Mouse (Mus musculus): ENCODE results near the gene Apip.

Apip gene

DNA sequence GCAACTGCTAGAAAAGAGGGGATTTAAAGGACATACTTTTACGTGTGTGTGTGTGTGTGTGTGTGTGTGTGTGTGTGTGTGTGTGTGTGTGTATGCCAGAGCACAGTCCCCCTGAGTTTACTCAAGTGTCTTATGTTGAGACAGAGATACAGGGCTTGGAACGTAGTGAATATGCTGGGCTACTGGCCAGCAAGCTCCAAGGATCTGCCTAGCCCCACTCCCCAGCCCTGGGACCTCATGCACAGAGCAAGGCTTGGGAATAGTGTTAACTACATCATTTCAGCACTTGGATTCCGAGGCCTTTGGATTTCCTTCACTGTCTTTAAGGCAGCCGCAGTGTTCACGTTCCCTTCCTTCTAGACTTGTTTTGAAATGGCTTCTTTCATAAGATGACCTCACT, 29.1 kb downstream of the Apip start:
- no peak for DNase-seq (ENCODE audit: low spot score in 2 of 2)

DNA sequence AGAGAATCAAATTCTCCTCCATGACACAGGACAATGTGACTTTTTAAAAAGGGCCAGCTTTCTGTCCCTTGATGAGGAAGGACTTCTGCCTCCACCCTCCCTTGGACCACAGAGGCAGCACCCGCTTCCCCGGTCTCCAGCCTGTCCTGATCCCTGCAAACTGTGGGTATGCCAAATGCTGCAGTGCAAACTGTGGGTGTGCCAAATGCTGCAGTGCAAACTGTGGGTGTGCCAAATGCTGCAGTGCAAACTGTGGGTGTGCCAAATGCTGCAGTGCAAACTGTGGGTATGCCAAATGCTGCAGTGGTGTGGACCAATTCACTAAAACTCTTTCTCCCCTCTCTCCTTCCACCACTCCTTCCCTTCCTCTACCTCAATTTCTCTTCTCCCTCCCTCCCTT, 32.7 kb downstream of the Apip start:
- no peak for DNase-seq (ENCODE audit: low spot score in 2 of 2)

DNA sequence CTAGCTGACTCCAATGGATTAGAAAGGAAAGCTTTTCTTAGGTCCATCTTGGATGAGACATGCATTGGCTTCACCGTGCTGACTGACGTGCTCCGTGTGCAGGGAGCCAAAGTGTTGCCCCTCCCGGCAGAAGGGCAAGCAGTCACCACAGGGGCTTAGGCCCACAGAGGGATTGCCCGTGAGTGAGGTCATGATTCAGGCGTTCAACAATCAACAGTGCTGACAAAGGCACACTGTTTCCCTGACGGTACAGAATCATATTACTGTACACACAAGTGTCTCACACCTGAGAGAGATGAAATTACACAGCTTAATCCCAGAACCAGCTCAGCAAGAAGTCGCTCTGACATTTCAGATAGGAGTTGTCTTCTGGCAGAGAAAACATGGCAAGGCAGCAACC, 38.2 kb downstream of the Apip start:
- DNase-seq (ENCODE audit: low spot score in 2 of 2), result no peak

DNA sequence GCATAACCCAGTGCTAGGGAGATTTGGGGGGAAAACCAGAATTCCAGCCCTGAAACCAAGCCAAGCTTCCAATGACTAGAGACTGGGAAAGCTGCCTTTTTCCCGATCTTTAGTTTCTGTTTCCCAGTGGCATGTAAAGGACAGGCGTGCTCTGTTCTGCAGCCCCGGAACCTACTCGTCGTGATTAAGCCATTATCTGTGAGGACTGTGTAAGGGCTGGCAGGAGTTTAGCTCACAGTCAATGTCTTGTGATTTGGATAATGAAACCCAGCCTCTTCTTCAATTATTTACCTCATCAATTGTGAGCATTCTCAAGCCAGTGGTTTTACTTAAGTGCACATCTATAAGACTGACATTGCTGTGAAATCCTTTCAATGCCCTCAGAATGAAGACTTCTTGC, 43.7 kb downstream of the Apip start:
- no peak for DNase-seq (ENCODE audit: low spot score in 2 of 2)

DNA sequence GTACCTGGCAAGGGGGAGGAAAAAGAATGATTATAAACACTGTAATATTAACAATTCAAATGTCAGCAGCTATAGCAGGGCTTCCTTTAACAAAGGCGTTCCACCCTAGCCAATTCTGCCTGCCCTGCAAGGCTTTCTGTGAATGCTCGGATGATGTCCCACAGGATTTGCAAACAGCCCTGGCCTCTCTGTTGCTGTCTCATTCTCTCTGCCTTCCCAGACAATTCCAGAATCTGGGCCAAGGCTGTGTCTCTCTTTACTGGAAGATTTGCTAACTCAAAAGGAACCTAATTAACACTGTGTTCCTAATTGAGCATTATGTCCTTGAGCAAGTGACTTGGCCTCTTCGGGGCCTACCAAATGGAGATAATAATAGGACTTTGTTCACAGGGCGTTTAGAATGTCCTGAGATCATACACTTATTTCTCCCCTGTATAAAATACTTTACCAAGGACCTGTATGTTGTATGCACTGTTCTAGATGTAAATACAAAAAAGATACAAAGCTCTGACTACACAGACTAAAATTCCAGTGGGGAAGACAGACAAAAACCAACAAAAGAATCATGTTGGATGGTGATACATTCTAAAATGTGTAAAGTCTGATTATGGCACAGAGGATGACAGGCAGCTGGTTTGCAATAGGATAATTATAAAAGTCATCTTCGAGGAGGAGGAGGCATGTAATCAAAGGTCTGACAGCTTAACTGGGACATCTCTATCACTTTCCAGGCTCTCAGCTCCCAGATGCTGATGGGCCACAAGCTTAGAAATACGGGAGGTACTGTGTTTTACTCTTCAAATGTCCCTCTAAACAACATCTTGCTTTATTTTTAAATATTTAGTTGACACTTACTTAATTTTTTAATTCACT, 45.1 kb downstream of the Apip start:
- no peak for DNase-seq (ENCODE audit: low spot score in 2 of 2)

DNA sequence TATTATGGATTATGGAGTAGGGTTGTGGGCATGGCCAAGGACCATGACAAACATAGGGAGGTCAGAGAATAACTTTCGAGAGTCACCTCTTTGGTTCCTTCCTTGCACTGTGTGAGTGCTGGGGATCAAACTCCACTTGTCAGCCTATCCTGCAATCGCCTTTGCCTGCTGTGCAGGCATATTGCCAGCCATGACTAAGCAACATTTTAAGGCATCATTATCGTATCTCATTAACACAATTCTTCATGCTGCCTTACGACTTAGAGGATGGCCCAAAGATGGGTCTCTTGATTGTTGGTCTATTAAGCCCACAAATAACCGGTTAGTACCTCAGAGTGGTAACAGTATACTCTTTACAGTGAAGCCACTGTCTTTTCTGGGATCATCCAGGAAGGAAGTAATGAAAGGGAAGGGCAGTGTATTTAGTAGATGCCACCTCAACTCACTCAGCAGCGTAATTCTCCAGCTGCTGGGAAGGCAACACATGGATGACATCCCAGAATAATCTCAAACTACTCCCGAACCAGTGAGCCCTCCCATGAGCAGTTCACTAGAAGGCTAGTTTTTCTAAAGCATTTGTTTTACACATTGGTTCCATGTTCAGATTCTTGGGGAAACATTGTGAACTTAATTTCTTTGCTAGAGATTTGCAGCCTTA, 45.9 kb downstream of the Apip start:
- DNase-seq (ENCODE audit: low spot score in 2 of 2), result no peak

DNA sequence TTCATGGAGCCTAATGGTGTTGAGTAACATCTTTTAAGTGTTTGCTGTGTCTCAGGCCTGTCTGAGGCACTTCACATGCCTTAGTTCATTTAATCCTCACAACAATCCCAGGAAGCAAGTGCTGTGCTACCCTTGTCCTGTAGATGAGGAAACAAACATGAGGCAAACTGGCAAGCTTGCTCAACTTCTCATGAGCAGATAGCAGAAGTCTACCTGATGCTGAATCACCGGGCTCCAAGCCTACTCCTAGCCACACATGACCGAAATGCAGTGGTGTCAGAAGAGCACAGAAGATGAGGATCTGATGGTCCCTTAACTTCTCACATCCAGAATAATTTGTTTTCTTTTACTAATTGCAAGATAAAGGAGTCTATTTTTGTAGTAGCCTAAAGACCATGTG, 56.2 kb downstream of the Apip start:
- DNase-seq (ENCODE audit: low spot score in 2 of 2), result no peak

DNA sequence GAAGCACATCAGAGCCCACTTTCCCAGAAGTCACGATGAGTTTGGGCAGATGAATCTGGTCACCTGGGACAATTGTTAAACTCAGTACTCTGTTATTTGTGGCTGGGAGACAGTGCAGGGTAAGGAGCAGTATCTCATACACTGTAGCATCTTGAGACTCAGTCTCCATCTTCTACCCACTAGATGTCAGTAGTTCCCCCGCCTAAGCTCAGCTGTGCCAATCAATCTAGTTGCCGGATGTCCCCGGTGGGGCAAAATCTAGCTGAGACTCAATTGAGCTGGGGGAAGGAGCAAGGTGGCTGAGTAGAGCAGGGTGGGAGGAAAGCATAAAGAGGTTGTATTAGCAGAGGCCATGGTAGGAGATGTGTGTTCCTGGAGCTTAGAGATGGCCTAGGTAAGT, 57.7 kb downstream of the Apip start:
- DNase-seq (ENCODE audit: low spot score in 2 of 2), result no peak

DNA sequence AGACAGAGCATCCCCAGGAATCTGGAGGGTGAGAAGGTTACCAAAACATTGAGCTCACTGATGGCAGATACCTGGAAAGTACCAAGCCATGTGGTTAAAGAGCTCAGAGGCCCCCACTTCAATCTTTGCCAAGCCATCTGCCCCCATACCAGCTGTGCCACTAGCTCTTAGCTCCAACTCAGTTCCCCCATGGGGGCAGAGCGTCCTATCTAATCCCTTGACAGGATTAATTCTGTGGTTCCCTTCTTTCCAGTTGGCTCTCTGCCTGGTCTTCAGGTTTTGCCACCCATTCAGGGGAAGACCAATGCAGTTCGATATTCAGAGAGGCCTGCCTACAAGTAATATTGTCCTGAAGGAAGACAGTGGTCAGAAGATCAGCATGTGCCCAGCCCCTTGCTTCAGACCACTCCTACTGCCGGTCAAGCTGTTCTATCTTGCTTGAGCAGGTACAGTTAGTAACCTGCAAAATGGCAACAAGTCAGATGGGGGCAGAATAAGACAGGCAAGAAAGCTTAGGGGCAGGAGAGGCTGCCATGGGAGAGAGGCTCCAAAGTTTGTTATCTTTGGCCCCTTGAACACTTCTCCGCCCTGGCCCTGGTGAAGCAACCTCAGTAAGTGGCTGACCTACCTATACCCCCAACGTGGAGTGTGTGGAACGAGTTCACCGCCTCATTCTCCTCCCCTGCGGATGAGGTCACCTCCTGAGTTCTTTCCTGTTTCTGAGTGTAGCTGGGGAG, 65.2 kb downstream of the Apip start:
- no peak for DNase-seq (ENCODE audit: low spot score in 2 of 2)

All from frontal cortex, postnatal 14 days (tissue).